Mouse (Mus musculus) forelimb bud, embryonic 11.5 days (tissue): ENCODE data around the gene Srxn1.
"Not testable (repeated sequence)": the region's sequence is repeated elsewhere in the genome, so short reads cannot be mapped to it uniquely, and the experiment has no call there.

ENCODE experiments used
- DNase-seq: peaks from one replicate; pipeline ENCODE4 v3.0.0-alpha.2; 2012; ENCODE audit warnings: low read depth, low spot score

The Srxn1 gene

DNA sequence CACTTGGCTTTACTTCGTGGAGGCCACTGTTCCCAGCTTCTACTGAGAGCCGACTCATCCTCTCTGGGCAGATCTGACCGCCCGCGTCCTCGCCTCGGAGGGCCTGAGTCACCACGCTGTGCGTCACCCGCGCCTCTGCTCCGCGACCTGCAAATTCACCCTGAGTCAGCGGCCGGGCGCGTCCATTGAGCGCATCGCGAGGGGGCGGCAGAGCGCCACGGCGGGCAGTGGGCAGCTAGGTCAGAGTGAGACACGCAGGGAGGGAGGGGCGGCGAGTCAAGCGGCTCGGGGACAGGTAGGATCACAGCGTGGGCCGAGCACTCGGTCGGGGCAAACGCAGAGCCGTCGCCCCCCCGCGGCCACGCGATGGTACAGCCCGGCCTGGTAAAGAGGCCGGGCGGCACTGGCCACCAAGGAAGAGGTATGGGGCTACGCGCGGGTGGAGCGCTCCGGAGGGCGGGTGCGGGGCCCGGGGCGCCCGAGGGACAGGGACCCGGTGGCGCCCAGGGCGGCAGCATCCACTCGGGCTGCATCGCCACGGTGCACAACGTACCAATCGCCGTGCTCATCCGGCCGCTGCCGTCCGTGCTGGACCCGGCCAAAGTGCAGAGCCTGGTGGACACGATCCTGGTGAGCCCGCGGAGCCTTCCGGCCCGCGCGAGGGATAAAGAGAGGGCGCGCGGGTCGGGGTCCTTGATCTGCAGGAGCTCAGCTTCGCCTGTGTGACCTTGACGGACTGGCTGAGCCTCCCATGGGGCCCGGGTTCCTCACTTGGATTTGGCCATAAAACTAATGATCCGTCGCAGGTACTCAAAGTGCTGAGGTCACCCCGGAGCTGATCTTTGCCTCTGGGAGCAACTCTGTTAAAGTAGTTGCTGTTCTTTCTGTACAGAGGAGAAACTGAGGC, at the start of gene Srxn1:
Gene Srxn1, plus strand, starts transcription at position 199 of the 907 bp plus-strand sequence.
- peak; percentile 76 for DNase-seq

DNA sequence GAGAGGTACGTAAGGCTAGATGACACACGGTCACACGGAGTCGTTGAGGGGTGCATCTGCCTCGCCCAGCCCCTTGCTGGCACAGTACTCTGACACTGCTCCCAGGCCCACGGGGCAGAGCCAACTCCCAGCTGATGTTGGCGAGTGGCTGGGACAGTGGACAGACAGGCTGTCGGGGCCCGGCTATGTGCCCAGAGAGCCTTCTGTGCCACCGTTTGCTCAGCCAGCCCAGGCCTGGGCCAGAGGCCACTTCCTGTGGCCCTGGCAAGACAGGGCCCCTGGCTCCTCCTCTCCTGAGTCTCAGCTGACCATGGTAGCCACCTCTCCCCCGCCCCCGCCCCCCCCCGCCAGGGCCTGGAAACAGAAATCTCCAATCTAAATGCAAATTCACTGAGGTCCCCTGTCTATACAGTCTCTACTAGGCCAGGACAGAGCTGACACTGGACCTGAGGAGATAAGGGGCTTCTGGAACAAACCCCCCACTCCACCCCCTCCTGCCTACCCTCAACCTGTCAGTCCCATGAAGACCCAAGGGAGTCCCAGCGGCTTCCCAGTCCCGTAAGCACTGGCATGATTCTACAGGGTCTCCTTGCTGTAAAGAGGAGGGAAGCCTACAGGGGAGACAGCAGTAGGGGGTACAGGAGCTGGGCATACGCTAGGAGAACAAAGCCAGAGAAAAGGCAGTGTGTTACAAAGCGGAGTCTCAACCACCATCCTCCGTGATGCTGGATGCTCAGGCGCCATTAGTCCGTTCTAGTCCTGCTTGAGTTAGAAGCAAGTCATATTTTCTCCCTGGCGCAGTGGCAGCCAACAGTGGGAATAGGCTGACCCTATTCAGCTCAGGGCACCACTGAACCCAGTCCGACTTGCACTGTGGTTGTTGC, 48.7 kb upstream of the Srxn1 start:
- no peak for DNase-seq

DNA sequence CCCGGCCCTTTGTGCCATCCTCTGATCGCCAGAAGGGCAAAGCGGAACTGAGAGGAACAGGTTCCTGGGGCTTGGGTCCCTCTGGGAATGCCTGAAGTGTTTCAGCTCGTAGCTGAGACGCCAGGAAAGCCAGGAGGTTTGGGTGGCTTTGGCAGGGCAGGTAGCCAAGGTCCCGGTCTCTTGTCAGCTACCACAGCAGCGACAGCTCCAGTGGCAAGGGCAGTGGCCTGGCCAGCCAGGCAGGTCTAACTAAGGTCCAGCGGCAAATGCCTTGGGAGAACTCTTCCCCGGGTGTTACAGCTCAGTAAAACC, 48.1 kb upstream of the Srxn1 start:
- no peak for DNase-seq

DNA sequence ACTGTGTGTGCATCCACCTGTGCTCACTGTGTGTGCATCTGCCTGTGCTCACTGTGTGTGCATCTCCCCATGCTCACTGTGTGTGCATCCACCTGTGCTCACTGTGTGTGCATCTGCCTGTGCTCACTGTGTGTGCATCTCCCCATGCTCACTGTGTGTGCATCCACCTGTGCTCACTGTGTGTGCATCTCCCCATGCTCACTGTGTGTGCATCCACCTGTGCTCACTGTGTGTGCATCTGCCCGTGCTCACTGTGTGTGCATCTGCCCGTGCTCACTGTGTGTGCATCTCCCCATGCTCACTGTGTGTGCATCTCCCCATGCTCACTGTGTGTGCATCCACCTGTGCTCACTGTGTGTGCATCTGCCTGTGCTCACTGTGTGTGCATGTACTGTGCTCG, 42.5 kb upstream of the Srxn1 start:
- DNase-seq = not testable (repeated sequence)

DNA sequence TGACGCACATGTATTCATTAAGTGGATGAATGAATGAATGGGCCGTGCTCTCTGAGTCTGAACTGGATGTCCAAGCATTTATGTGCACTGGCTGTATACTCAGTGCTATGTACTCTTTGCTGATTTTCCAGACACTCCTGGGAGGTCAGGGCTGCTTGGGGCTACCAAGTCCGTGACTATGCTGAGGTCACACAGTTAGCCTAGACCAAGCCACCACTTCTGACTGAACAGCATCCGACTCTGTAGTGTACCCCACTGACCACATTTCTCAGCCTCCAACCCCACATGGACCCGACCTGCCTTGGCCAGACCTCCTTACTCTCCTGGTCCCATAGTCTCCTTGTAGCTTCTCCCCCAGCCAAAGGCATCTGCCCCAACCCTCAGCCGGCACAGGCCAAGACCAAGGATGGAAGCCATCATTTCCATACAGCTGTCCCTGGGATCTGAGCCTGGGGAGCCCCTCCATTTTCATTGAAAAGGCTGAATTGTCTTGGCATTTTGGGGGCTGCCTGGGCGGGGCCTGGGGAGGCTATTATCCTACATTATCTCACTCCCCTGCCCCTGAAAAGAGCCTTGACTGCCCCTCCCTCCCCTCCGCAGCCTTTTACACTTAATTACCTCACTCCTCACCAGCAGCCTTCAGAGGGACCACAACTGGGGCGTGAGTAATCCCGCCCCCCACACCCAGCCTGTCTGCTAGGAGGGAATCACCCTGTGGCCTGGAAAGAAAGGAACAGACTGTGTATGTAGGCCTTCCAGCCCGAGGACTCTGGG, 36.5 kb upstream of the Srxn1 start:
- no peak for DNase-seq

DNA sequence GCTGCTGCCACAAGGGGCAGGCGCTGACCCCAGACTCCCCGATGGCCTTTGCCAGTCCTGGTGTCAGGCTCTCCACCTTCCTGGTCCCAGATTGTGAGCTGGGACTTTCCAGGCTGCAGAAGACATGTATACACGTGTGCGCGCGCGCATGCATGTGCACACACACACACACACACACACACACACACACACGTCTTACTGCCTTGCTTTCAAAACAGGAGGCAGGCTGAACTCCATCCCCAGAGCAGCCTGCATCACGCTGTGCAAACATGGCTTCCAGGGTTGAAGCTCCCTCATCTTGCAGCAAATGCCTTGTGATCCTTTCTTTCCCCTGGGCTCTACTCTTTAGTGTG, 35.9 kb upstream of the Srxn1 start:
- DNase-seq = no peak

DNA sequence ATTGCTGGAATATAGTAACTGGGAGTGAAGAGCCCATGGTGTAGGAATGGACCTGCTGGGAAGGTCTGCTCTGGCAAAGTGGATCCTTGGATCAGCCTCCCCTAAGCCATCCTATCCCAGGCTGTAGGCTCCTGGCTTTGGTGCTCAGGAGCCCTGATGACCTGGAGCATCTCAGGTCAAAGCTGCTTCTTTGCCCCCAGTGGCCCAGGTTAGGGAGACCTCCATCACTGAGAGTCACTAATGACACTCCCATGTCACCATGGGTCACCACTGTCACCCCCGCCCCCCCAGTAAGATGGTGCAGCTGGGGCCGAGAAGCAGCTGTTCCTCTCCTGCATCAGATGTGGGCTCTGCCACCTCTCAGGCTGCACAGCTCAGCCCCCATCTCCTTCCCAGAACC, 35.4 kb upstream of the Srxn1 start:
- no peak for DNase-seq

DNA sequence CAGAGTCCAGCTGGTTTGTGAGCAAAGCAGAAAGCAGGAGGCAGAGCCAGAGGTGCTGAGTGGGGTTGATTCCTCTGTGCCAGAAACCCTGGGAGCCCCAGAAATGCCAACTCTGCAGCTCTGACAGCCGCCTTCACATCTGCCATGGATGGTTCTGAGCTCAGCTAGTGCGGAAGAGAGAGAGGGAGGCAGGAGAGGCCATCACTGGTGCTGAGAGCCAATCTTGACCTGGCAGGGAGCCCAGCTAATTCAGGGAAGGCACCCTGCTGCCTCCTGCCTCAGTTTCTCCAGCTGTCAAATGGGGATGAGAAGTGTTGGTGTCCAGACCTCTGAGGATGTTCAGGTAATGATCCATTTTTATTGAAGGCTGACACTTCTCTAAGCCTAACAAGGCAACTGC, 30.8 kb upstream of the Srxn1 start:
- DNase-seq = no peak

DNA sequence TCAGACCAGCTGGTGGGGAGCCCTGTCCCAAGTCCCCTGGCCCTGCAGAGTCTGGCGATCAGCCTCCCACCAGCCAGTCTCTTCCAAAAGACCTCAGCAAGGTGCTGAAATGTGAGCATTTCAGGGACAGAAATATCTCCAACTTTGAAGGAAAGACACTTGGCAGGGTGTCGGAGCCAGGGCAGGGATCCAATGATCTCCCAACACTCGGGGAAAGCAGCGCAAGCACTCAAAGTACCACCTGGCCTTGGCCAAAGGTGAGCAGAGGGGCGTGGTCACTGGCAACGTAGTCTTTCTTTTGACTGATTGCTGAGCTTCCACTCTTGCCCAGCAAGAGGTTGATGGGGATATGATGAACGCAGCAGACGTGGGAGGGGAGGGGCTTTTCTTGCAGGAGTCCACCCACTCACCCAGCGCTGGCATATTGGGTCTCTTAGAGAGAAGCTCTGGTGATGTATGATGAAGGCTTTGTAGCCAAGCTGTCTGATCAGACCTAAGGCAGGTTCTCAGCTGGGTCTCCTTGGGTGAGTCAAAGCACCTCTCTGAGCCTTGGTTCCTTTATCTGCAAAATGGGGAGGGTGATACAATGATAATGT, 29.9 kb upstream of the Srxn1 start:
- no peak for DNase-seq

DNA sequence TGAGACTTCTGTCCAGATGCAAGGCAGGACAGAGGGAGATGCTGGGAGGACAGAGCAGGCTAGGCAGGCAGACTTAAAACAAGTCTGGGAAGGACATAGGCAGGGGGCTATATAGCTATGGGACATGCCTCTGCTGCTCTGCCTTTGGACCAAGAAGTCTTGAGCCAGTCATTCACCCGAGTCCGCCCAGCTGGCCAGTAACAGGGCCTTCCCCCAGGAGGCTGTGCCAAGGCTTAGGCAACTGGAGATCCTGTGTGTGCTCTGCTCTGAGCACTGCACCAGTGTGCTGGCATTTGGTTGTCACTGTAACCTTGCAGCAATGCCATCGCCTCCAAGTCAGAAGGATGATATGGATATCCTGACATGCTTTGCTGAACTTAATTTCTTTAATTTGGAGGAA, 28.0 kb upstream of the Srxn1 start:
- DNase-seq = no peak

DNA sequence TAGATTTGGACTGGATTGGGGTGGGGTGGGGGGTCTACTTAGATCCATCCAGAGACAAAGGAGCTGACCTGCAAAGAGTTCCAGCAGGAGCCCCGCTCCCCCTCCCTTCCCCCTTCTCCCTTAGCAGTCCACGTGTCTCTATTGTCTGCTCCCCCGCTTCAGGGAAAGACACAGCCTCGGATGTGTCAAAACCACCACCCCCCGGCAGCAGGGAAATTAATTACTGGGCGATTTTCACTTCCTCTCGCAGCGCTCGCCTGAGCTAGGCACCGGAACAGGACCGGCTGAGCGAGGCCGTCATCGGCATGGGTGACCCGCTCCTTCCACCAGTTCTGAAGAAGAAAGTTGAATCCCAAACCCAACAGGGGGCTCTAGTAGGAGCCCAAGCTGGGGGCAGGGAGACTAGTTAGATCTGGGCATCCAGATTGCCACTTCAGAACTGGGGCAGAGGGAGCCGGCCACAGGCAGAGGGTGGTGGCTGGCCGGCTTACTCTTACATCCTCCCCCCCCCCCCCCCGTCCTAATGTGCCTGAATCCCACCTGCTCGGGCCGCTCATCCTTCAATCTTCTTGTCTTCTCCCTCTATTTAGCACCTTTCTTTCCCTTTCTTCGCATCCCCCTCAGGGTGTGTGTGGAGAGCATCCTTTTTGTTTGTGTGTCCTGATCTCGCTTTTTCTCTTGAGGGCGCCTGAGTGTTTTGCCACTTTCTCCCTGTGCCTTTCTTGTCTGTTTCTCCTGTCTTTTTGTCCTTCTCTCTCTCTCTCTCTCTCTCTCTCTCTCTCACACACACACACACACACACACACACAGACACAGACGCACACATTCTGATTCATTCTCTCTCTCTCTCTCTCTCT, 24.4 kb upstream of the Srxn1 start, which contains the start of gene Scrt2:
Gene Scrt2, plus strand, starts transcription at position 845 of the 857 bp plus-strand sequence.
- no peak for DNase-seq

DNA sequence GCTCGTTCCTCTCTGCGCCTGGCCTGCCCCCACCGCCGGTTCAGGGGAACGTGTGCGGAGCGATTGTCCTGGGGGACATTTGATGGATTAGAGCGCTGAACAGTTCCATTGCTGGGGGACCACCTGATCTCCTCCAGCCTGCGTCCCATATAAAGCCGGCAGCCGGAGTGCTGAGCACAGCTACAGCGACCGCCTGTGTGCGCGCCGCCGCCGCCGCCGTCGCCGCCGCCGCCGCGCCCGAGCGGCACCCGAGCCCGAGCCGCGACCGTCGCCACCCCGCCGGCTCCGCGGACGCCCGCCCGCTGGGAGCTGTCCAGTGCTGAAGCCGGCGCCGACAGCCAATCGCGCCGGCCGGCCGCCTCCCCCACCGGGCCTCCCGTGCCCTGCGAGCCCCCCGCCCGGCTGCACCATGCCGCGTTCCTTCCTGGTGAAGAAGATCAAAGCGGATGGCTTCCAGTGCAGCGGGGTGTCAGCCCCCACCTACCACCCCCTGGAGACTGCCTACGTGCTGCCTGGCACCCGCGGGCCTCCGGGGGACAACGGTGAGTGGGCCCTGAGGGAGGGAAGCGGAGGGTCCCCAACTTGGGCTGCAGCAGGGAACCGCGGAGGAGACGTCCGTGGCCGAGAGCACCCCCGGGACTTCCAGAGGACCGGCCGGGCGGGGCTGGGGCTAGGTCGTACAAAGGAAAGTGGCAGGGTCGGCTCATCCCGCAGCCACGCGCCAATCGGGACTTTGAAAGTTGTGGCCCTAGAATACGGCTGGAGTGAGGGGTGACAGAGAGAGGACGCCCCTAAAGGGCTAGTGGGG, 23.5 kb upstream of the Srxn1 start:
- DNase-seq = peak; percentile 67

DNA sequence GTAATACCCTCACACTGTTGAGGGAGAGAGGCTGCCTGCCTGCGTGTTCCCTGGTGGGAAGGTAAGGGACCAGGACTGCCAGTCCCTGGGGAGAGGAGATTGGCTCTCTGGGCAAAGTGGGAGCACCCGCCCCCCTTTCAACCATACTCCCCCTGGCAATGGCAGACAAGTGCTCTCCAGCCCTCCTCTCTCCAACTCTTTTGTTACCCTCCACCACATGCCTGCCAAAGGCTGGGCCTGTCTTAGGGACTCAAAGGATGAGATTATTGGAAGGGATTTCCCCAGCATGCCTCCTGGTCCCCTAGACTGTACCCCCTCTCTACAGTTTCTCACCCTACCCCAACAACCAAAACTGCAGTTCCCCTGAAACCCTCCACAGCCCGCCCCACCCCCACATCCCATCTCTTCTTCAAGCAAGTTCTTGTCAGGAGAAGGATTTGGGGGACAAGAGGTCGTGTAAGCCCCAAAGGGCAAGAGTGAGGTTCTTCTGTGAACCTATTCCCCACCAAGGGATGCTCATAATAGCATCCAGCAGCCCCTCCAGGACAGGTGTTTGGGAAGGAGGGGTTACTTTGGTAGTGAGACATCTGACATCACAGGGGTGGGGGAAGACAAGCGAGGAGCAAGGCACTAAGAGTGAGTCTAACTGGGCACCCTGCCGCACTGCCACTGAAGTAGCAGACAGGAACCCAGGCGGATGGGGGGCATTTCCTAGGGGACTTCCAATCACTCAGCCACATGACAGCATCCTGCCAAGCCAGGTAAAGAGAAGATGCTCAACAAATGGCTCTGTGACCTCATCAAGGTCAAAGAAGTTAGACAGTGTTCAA, 22.6 kb upstream of the Srxn1 start:
- DNase-seq = no peak

DNA sequence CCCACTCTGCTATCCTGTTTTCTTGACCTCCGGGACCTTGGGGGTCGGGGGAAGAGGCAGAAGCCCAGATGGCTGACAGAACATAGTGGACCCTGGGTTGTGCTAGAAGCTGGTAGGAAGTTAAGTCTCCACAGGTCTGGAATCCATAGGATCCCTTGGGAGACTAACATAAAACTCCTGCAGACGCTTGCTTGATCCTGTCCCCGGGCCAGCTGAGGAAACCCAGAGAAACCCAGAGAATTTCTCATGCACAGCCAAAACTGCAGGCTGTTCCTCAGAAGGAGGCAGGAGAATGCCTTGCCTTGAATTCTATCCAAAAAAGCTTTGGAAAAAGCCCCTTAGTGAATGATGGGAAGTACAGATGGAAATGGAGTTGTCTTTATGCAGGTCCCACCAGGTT, 21.9 kb upstream of the Srxn1 start:
- DNase-seq = no peak

DNA sequence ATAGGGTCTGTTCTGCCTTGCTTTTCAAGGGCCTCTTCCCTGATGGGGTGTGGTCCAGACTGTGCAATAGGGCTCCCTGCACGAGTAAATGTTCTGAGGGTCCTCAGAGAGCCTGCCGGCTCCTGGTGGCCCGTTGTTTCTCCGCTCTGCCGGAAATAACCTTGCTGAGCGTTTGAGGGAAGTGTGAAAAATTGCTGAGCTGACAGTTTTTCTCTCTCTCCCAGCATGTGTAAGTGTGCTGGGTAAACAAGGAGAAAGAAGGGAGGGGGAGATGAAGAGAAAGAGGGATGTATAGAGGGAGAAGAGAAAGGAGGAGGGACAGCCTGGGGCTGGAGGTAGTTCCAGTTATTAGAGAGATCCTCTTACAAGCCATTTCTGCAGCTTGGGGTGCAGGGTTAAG, 21.0 kb upstream of the Srxn1 start:
- DNase-seq = no peak

DNA sequence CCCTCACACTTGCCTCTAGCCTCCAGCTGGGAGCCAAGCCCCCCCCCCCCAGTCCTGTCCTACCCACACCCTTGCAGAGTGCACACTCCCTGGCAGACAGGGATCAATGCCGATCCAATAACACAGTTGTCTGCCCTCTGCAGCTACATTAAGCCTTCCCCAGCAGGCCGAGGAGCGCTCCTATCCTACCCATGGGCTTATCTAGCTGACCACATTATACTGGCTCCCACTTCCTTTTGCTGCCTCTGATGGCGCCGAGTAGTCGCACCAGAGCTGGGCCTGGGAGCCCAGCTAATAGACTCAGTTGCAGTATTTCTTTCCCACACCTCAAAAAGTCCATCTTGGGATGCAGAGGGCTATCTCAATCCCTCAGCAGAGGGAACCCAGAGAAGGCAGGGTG, 19.9 kb upstream of the Srxn1 start:
- DNase-seq = no peak

DNA sequence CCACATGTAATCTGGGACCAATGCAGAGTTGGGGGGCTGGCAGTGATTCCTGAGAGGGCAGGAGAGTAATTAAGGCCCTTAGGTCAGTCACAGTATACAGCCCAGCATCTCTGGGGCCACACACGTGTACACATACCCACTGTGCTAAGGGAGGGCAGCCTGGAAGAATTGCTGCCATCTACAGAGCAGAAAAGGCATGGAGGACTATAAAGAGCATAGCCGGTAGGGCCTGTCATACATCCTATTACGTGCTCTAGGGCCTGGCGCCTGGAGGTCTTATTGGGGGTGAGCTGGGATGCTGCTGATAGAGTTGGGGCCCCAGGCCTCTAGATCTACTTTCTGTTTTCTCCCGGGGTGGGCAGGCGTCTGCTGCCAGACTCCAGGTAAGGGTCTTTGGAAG, 18.9 kb upstream of the Srxn1 start:
- DNase-seq = no peak

DNA sequence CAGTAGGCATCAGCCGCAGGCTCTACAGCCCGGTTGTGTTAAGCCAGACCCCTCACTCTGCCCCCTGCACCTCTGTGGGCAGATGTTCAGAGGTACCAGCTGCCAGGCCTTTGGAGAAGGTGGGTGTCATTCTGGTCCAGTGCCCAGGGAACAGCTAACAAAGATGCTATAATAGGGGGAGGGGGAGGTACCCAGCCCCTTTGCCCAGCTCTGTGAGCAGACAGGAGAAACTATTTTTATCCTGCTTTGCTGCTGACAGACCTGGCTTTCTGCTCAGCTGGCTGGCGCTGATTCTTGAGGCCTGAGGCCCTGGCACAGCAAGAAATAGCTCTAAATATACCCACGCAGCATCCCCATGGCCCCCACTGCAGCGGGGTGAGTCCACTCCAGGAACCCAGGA, 18.2 kb upstream of the Srxn1 start:
- DNase-seq = no peak

DNA sequence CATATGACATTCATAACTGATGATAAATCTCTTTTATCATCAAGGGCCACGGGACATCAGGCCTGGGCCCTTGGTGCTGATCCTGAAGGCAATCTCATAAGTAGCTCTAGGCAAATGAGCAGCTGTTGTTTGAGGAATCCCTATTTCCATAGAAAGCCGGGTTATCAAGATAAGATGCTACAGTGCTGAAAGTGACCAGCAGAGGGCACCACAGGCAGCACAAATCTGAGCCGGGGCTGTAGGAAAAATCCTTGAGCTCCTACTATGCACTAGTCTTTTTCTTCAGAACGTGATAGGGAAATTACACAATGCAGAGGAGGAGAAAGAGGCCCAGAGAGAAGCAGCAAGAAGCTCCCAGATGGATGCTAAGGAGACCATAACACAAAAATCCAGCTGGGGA, 16.2 kb upstream of the Srxn1 start:
- DNase-seq = peak; percentile 55
